Mouse (Mus musculus): ENCODE data around the gene Rabepk. TPM values are rescaled to one million over a fixed set of nuclear protein-coding genes. Genes with fewer than 3 reads are reported as not detected.

Rabepk gene
- total and polyA plus RNA-seq, 3 experiments: 47.1 to 85.3 TPM; not detected in 1

- no peak; the same call in 1 of the 2 replicates for TF ChIP-seq KAT2A (conservative IDR thresholded peaks at IDR 0.05; ENCODE audit: low read depth, low read length)
- TF ChIP-seq TAL1 (IDR thresholded peaks at IDR 0.05; ENCODE audit: low read length): peak; percentile 81
These were observed 5.1 kb upstream of the Rabepk start (continued) for GRCm38 (mm10) chr2:34804815-34805214.

DNA sequence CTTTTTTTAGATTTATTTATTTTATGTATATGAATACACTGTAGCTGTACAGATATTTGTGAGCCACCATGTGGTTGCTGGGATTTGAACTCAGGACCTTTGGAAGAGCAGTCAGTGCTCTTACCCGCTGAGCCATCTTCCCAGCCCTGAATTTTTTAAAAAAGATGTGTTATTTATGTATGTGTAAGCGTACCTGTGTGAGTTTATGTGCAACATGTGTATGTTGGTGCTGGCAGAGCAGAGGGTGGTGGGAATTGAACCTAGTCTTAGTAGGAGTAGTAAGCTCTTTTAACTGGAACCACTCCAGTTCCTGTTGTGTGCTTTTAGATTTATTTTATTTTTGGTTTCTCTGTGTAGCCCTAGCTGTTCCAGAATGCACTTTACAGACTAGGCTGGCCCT lies 4.5 kb upstream of the Rabepk start:
- TF ChIP-seq CHD1 (IDR thresholded peaks at IDR 0.05; ENCODE audit: low read depth, low read length): no peak
- no peak for TF ChIP-seq EP300 (IDR thresholded peaks at IDR 0.05; ENCODE audit: low read depth in 1 of 2, low read length in 2 of 2)
- no peak for TF ChIP-seq ELF1 (IDR thresholded peaks at IDR 0.05; ENCODE audit: low read depth, low read length)
- TF ChIP-seq TBP (IDR thresholded peaks at IDR 0.05; ENCODE audit: low read depth, low read length): peak; percentile 63; the same call in 1 of the 2 replicates
- no peak for TF ChIP-seq JUND (IDR thresholded peaks at IDR 0.05; ENCODE audit: low read depth, low read length)
- no peak for TF ChIP-seq TAL1 (IDR thresholded peaks at IDR 0.05; ENCODE audit: low read length)
- no peak for TF ChIP-seq KAT2A (conservative IDR thresholded peaks at IDR 0.05; ENCODE audit: low read depth, low read length)
- peak overlapping the region; percentile 11; the same call in 1 of the 2 replicates for H3K9ac ChIP-seq (ENCODE audit: control insufficient read depth, low read depth, low read length, poor library complexity, severe bottlenecking)
- H3K36me3 ChIP-seq (ENCODE audit: control insufficient read depth in 1 of 2, insufficient read depth in 2 of 2, low read length in 2 of 2): peaks cover 5 to 61% of the 10 kb centered on the region in 2 experiments
- peak overlapping the region; percentile 47 for H3K27ac ChIP-seq (ENCODE audit: control insufficient read depth, low read depth, low read length)
- H3K4me3 ChIP-seq (ENCODE audit: control insufficient read depth in 1 of 2, insufficient read depth in 1 of 2, low read depth in 2 of 2, low read length in 2 of 2): 0 out of 4 replicates have a peak overlapping the region, but pooled peaks of 1 of the 2 experiments have one; percentile 98
- H3K27me3 ChIP-seq (ENCODE audit: control insufficient read depth in 1 of 2, insufficient read depth in 2 of 2, low read length in 2 of 2): no peaks in the 10 kb centered on the region
- peaks cover 21 to 36% of the 10 kb centered on the region in 2 experiments for H3K4me1 ChIP-seq (ENCODE audit: control insufficient read depth in 1 of 2, insufficient read depth in 2 of 2, low read length in 2 of 2)
- peaks cover 53% of the 10 kb centered on the region for H3K79me2 ChIP-seq (ENCODE audit: control insufficient read depth, insufficient read depth, low read length, poor library complexity)
- no peaks in the 10 kb centered on the region for H3K9me3 ChIP-seq (replicated peaks; ENCODE audit: insufficient read depth, low read length)
- DNase-seq (ENCODE audit: low read depth, low spot score): no peak

DNA sequence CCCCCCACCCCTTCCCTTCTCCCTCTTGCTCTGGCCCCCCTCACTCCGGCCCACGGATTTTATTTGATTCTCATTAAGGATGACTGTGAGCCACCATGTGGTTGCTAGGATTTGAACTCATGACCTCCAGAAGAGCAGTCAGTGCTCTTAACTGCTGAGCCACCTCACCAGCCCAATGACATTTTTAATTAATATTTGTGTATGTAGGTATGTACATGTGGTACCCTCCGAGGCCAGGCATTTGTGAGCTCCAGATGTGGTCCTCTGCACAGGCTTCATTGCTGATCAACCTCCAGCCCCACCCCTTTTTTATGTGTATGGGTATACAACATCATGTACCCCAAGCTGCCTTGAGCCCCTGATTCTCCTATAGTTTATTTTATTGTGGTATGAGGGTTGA lies 4.0 kb upstream of the Rabepk start:
- H3K79me2 ChIP-seq (ENCODE audit: control insufficient read depth, insufficient read depth, low read length, poor library complexity): peaks cover 53% of the 10 kb centered on the region
- peaks cover 20 to 36% of the 10 kb centered on the region in 2 experiments for H3K4me1 ChIP-seq (ENCODE audit: control insufficient read depth in 1 of 2, insufficient read depth in 2 of 2, low read length in 2 of 2)
- no peak overlapping the region for H3K27ac ChIP-seq (ENCODE audit: control insufficient read depth, low read depth, low read length)
- peak overlapping the region; percentile 87 for H3K9ac ChIP-seq (ENCODE audit: control insufficient read depth, low read depth, low read length, poor library complexity, severe bottlenecking)
- TF ChIP-seq TCF12 (IDR thresholded peaks at IDR 0.05; ENCODE audit: low read depth, low read length) (no peak), KAT2A (conservative IDR thresholded peaks at IDR 0.05; ENCODE audit: low read depth, low read length) (no peak), USF1 (IDR thresholded peaks at IDR 0.05; ENCODE audit: low read depth, low read length) (no peak), ZNF384 (IDR thresholded peaks at IDR 0.05; ENCODE audit: low read depth, low read length) (no peak), CHD1 (IDR thresholded peaks at IDR 0.05; ENCODE audit: low read depth, low read length) (no peak), RCOR1 (IDR thresholded peaks at IDR 0.05; ENCODE audit: low read depth, low read length) (no peak), CHD2 (IDR thresholded peaks at IDR 0.05; ENCODE audit: low read length) (no peak), ZMIZ1 (IDR thresholded peaks at IDR 0.05; ENCODE audit: low read depth, low read length) (peak; percentile 37; the same call in 1 of the 2 replicates), ETS1 (IDR thresholded peaks at IDR 0.05; ENCODE audit: low read depth, low read length) (no peak), ZKSCAN1 (IDR thresholded peaks at IDR 0.05; ENCODE audit: low read depth, low read length) (no peak), BHLHE40 (IDR thresholded peaks at IDR 0.05; ENCODE audit: borderline replicate concordance, low read depth, low read length) (no peak), HCFC1 (IDR thresholded peaks at IDR 0.05; ENCODE audit: low read depth, low read length) (0 out of 2 replicates have a peak, but pooled peaks have one; percentile 22), SIN3A (IDR thresholded peaks at IDR 0.05; ENCODE audit: low read length) (no peak), CTCF (IDR thresholded peaks at IDR 0.05 in 2 of 3, conservative IDR thresholded peaks at IDR 0.05 in 1 of 3; ENCODE audit: control insufficient read depth in 1 of 3, insufficient read depth in 1 of 3, low read depth in 2 of 3, low read length in 3 of 3, poor library complexity in 1 of 3, severe bottlenecking in 1 of 3) (no peak), POLR2A (IDR thresholded peaks at IDR 0.05; ENCODE audit: control insufficient read depth in 1 of 2, insufficient read depth in 1 of 2, low read depth in 1 of 2, low read length in 2 of 2, poor library complexity in 1 of 2) (no peak)
- no peak for DNase-seq (ENCODE audit: low read depth, low spot score)
- H3K4me3 ChIP-seq (ENCODE audit: control insufficient read depth in 1 of 2, insufficient read depth in 1 of 2, low read depth in 2 of 2, low read length in 2 of 2): peak overlapping the region; percentile 40 to 98
- no peaks in the 10 kb centered on the region for H3K27me3 ChIP-seq (ENCODE audit: control insufficient read depth in 1 of 2, insufficient read depth in 2 of 2, low read length in 2 of 2)
- no peaks in the 10 kb centered on the region for H3K9me3 ChIP-seq (replicated peaks; ENCODE audit: insufficient read depth, low read length)
- H3K36me3 ChIP-seq (ENCODE audit: control insufficient read depth in 1 of 2, insufficient read depth in 2 of 2, low read length in 2 of 2): peaks cover 5 to 59% of the 10 kb centered on the region in 2 experiments
